Comparison of ENCODE assay signal across 34 mouse cellular contexts in genomic region chr9:113119721-113120120, GRCm38 (mm10).
"Had no signal": no experiment of that assay in that cellular context is flagged by ENCODE, and none has a peak within 500 bp of the region (broad histone marks: within the 10 kb centered on the region; RNA-seq: fewer than 3 reads in every experiment).

No protein-coding gene starts in this region.

- H3K27me3 ChIP-seq: heart, embryonic 12.5 days; heart, embryonic 13.5 days; heart, embryonic 15.5 days; hindbrain, embryonic 12.5 days; hindbrain, embryonic 13.5 days; hindbrain, embryonic 15.5 days; intestine, embryonic 15.5 days; kidney, embryonic 15.5 days had no signal

- H3K4me1 ChIP-seq: heart, embryonic 10.5 days; heart, embryonic 12.5 days; heart, embryonic 13.5 days; hindbrain, embryonic 10.5 days; hindbrain, embryonic 12.5 days; hindbrain, embryonic 13.5 days; hindbrain, embryonic 15.5 days; intestine, embryonic 15.5 days; kidney, embryonic 15.5 days had no signal

- H3K9me3 ChIP-seq: heart, embryonic 10.5 days; heart, embryonic 12.5 days; heart, embryonic 13.5 days; heart, embryonic 15.5 days; hindbrain, embryonic 10.5 days; hindbrain, embryonic 12.5 days; hindbrain, embryonic 13.5 days; hindbrain, embryonic 15.5 days; intestine, embryonic 15.5 days; kidney, embryonic 15.5 days had no signal

- DNase-seq: heart, adult 2 months; heart, postnatal 10 days; heart, postnatal 14 days; heart, postnatal 36 days; heart, postnatal 4 days; kidney, adult 11 months; kidney, adult 18-20 months; kidney, adult 2 months; kidney, adult 8-10 months; kidney, adult 9 months; kidney, postnatal 10 days; kidney, postnatal 14 days; kidney, postnatal 25 days; kidney, postnatal 36 days; kidney, postnatal 4 days; layer of hippocampus, adult 9-11 months had no signal

- H3K36me3 ChIP-seq: heart, embryonic 10.5 days; heart, embryonic 12.5 days; heart, embryonic 13.5 days; heart, embryonic 15.5 days; hindbrain, embryonic 10.5 days; hindbrain, embryonic 12.5 days; hindbrain, embryonic 13.5 days; hindbrain, embryonic 15.5 days; intestine, embryonic 15.5 days; kidney, embryonic 15.5 days had no signal

- H3K27ac ChIP-seq: heart, adult 2 months; heart, embryonic 10.5 days; heart, embryonic 13.5 days; heart, embryonic 15.5 days; hindbrain, embryonic 10.5 days; hindbrain, embryonic 12.5 days; hindbrain, embryonic 13.5 days; hindbrain, embryonic 14.5 days; hindbrain, embryonic 15.5 days; hindbrain, postnatal 0 days; intestine, embryonic 15.5 days; kidney, embryonic 15.5 days; kidney, postnatal 0 days; layer of hippocampus, adult 2 months had no signal

- H3K4me2 ChIP-seq: heart, embryonic 11.5 days; heart, embryonic 12.5 days; heart, embryonic 13.5 days; heart, embryonic 15.5 days; hindbrain, embryonic 12.5 days; hindbrain, embryonic 13.5 days; hindbrain, embryonic 14.5 days; hindbrain, embryonic 15.5 days; intestine, embryonic 15.5 days; kidney, embryonic 15.5 days had no signal

- H3K4me3 ChIP-seq: heart, adult 2 months; heart, embryonic 10.5 days; heart, embryonic 12.5 days; heart, embryonic 13.5 days; heart, embryonic 15.5 days; hindbrain, embryonic 10.5 days; hindbrain, embryonic 12.5 days; hindbrain, embryonic 13.5 days; hindbrain, embryonic 15.5 days; intestine, embryonic 15.5 days; kidney, embryonic 15.5 days; layer of hippocampus, adult 2 months had no signal

- H3K9ac ChIP-seq: heart, embryonic 12.5 days; heart, embryonic 13.5 days; heart, embryonic 15.5 days; hindbrain, embryonic 12.5 days; hindbrain, embryonic 13.5 days; hindbrain, embryonic 14.5 days; hindbrain, embryonic 15.5 days; intestine, embryonic 15.5 days; kidney, embryonic 15.5 days had no signal

- ATAC-seq: hindbrain, embryonic 16.5 days; hindbrain, postnatal 0 days; inflammation-experienced regulatory T-cells, adult 6 months; intestine, postnatal 0 days had no signal
